ENCODE assay signal across 16 mouse cellular contexts in genomic region chr1:58727747-58728589, GRCm38 (mm10). TPM values are rescaled to one million over a fixed set of nuclear protein-coding genes. Genes with fewer than 3 reads are reported as not detected.
DNase-seq lines count a peak whose midpoint lies in the region; ATAC-seq and TF ChIP-seq lines count a peak whose summit lies in the region.
"Had no signal": no experiment of that assay in that cellular context is flagged by ENCODE, and none has a peak within 500 bp of the region (broad histone marks: within the 10 kb centered on the region; RNA-seq: fewer than 3 reads in every experiment).

No protein-coding gene starts in this region.

- TF ChIP-seq CTCF in layer of hippocampus, adult 2 months (conservative IDR thresholded peaks at IDR 0.05): no peak

- DNase-seq in layer of hippocampus, adult 2 months (ENCODE audit: low spot score in 2 of 2): no peak
- no peak for DNase-seq in layer of hippocampus, adult 9-11 months
- DNase-seq in brain, adult 2 months (ENCODE audit: low read depth, low spot score): peak; percentile 69
- peak; percentile 84 for DNase-seq in cerebellum, postnatal 25 days
- DNase-seq in testis, postnatal 10 days (ENCODE audit: low spot score): no peak
- no peak for DNase-seq in embryo, embryonic 11 days
- DNase-seq: gastrocnemius, postnatal 10 days; thymus, postnatal 36 days had no signal

- H3K4me3 ChIP-seq in layer of hippocampus, adult 2 months: no peak overlapping the region
- H3K4me3 ChIP-seq: heart, embryonic 15.5 days; neural tube, embryonic 15.5 days had no signal

- ATAC-seq in CD4-positive, CD25-positive, alpha-beta regulatory T cell, adult 4 months: peak; percentile 5
- ATAC-seq: forebrain, embryonic 14.5 days had no signal

- H3K27ac ChIP-seq in layer of hippocampus, adult 2 months: peak overlapping the region; percentile 32; the same call in 1 of the 2 replicates
- H3K27ac ChIP-seq: heart, embryonic 15.5 days; liver, embryonic 14.5 days; neural tube, embryonic 15.5 days had no signal

RNA-seq across cellular contexts. Expression of gene Cflar, which starts 16.7 kb away (rescaled TPM):
- total RNA-seq in layer of hippocampus, adult 2 months (2021): 10 to 100 TPM; 32.9 to 35.2 TPM
- 100 to 1,000 TPM; 158 to 204 TPM for polyA plus RNA-seq in CD4-positive, CD25-positive, alpha-beta regulatory T cell, adult 4 months (2017; shearing (Covaris generic))

RNA-seq across cellular contexts. Expression of gene Als2cr12, which starts 32.2 kb away (rescaled TPM):
- total RNA-seq in layer of hippocampus, adult 2 months (2021): not detected
- polyA plus RNA-seq in CD4-positive, CD25-positive, alpha-beta regulatory T cell, adult 4 months (2017; shearing (Covaris generic)): under 1 TPM in 1 of 2 experiments, not detected in 1; 0.16 TPM
- total RNA-seq: gastrocnemius, postnatal 10 days; left cerebral cortex, adult 18-20 months had no signal
- polyA plus RNA-seq: adrenal gland, adult 2 months; forebrain, embryonic 14.5 days; heart, embryonic 15.5 days; intestine, embryonic 14.5 days; liver, embryonic 14.5 days; neural tube, embryonic 15.5 days had no signal

Comparison
In these comparisons a context has a peak if more than half of its experiments do, and no peak if none do; other contexts are left out.
1. DNase-seq: peak in brain, adult 2 months (single experiment) and cerebellum, postnatal 25 days (2 of 2); none in layer of hippocampus, adult 2 months (0 of 2), layer of hippocampus, adult 9-11 months (single experiment), testis, postnatal 10 days (single experiment) and embryo, embryonic 11 days (single experiment).